Mouse (Mus musculus) embryonic fibroblast, embryonic 13.5 days (primary cell): ENCODE results near the gene Gnas.

ENCODE experiments used
- CTCF ChIP-seq: IDR thresholded peaks from 2 replicates; pipeline ENCODE4 v1.5.1; 2011; ENCODE audit warnings: mild to moderate bottlenecking, control low read depth, low read length, moderate library complexity, borderline replicate concordance; ENCODE audit not compliant: insufficient read depth
- POLR2A ChIP-seq: IDR thresholded peaks from 2 replicates; pipeline ENCODE4 v1.6.1; 2011; ENCODE audit warnings: low read depth, mild to moderate bottlenecking, control low read depth, low read length, moderate library complexity

DNA sequence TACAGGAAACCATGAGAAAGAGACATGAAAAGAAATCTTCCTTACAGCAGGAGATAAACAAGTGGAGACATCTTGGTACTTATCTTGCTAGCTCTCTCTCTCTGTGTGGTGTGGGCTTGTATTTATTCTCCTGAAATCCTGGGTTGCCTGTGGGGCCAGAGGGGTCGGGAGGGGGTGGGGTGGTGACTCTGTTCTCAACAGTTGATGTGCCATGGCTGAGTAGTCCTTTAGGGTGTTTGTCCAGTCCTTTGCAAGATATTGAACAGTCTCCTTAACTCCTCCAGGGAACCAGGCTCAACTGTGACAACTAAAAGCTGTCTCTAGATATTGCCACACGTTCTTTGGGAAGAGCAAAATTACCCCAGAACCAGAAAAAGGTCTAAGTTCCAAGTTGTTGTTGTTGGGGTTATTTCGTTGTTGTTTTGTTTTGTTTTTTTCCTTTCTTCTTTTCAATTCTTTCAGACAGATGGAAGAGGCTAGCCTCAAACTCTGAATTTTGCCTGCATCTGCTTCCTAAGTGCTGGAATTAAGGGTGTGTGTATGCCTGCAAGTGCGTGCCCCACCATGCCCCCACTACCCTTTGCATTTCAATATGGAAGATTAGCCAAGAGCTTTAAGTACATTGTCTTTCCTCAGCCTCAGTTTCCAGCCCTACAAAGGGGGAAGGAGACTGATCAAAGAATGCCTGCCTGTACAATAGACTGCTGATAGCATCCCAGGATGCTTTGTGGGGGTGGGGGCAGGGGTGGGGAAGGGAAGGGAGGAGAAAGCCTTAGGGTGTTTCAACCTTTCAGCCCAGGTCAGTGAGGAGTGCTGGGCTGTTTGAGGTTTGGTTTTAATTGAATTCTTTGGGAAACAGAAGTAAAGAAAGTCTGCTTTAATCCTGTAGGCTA is 23.0 kb upstream of the Gnas start:
- TF ChIP-seq POLR2A (no peak), CTCF (no peak)
